Mouse (Mus musculus) layer of hippocampus, adult 9-11 months (tissue): Measurements from ENCODE around the gene Rtn4rl2.
"Not testable (repeated sequence)": the region's sequence is repeated elsewhere in the genome, so short reads cannot be mapped to it uniquely, and the experiment has no call there.

Experiments
- DNase-seq: peaks from one replicate; pipeline ENCODE4 v3.0.0; 2022

Gene Rtn4rl2

GRCm38 (mm10) chr2:84886234-84886731 lies at the start of gene Rtn4rl2:
Gene Rtn4rl2, minus strand, starts transcription at chr2:84886710.
- DNase-seq, result no peak

GRCm38 (mm10) chr2:84935065-84935464 lies 48.6 kb upstream of the Rtn4rl2 start:
- DNase-seq, result no peak

- DNase-seq, result no peak
Observed at GRCm38 (mm10) chr2:84934649-84935007, 48.1 kb upstream of the Rtn4rl2 start.

GRCm38 (mm10) chr2:84933992-84934648 lies 47.6 kb upstream of the Rtn4rl2 start:
- DNase-seq, result no peak

- DNase-seq, result no peak
Observed at GRCm38 (mm10) chr2:84930186-84930585, 43.7 kb upstream of the Rtn4rl2 start.

- DNase-seq, result no peak
Observed at GRCm38 (mm10) chr2:84919601-84920108, 33.1 kb upstream of the Rtn4rl2 start.

GRCm38 (mm10) chr2:84918188-84918587 lies 31.7 kb upstream of the Rtn4rl2 start:
- no peak for DNase-seq

- no peak for DNase-seq
Observed at GRCm38 (mm10) chr2:84916548-84917320, 30.2 kb upstream of the Rtn4rl2 start.

GRCm38 (mm10) chr2:84915330-84915729 lies 28.8 kb upstream of the Rtn4rl2 start:
- DNase-seq, result no peak

- no peak for DNase-seq
Observed at GRCm38 (mm10) chr2:84913881-84914280, 27.4 kb upstream of the Rtn4rl2 start.

GRCm38 (mm10) chr2:84912722-84913121 lies 26.2 kb upstream of the Rtn4rl2 start:
- DNase-seq, result no peak

- not testable (repeated sequence) for DNase-seq
Observed at GRCm38 (mm10) chr2:84896686-84897085, 10.2 kb upstream of the Rtn4rl2 start.

- DNase-seq, result no peak
Observed at GRCm38 (mm10) chr2:84895495-84896198, 9.1 kb upstream of the Rtn4rl2 start.

- DNase-seq, result no peak
Observed at GRCm38 (mm10) chr2:84893359-84893758, 6.8 kb upstream of the Rtn4rl2 start.

GRCm38 (mm10) chr2:84890045-84890340 lies 3.5 kb upstream of the Rtn4rl2 start:
- peak; percentile 75 for DNase-seq

- no peak for DNase-seq
Observed at GRCm38 (mm10) chr2:84889316-84890044, 3.0 kb upstream of the Rtn4rl2 start.

- peak; percentile 86 for DNase-seq
Observed at GRCm38 (mm10) chr2:84888657-84889315, 2.3 kb upstream of the Rtn4rl2 start.

- peak; percentile 77 for DNase-seq
Observed at GRCm38 (mm10) chr2:84887411-84888271, 1.1 kb upstream of the Rtn4rl2 start.

- DNase-seq, result no peak
Observed at GRCm38 (mm10) chr2:84886821-84887281, 341 bp upstream of the Rtn4rl2 start.

- no peak for DNase-seq
Observed at GRCm38 (mm10) chr2:84885084-84886055, 1.1 kb downstream of the Rtn4rl2 start.
